Mouse (Mus musculus): ENCODE measurements at regions not wholly inside any gene's neighbourhood (a gene's known extent, or its start where the extent isn't known, plus 50 kb on each side); places are given as distances from the start of the nearest gene placed in this dataset.
A peak's percentile ranks its signal among the peaks of the same experiment; 100 is the strongest.

- no peak overlapping the region for H3K4me3 ChIP-seq (replicated peaks; ENCODE audit: low read depth, low read length)
- no peak overlapping the region for H3K9ac ChIP-seq (ENCODE audit: low read depth, low read length)
- no peaks in the 10 kb centered on the region for H3K27me3 ChIP-seq (ENCODE audit: insufficient read depth, low read length)
- no peak overlapping the region for H3K4me2 ChIP-seq (ENCODE audit: low read length)
- 52% methylated on average over 4 of the region's 4 CpGs for WGBS
- TF ChIP-seq CTCF (IDR thresholded peaks at IDR 0.05; ENCODE audit: low read depth), result no peak
- H3K9me3 ChIP-seq (replicated peaks; ENCODE audit: low read length), result no peaks in the 10 kb centered on the region
- H3K36me3 ChIP-seq (ENCODE audit: insufficient read depth, low read length), result no peaks in the 10 kb centered on the region
- ATAC-seq (replicated peaks; ENCODE audit: low FRiP score, low read depth) (no peak), DNase-seq (ENCODE audit: low spot score) (peak; percentile 40)
- H3K4me1 ChIP-seq (replicated peaks; ENCODE audit: insufficient read depth, low read length), result no peaks in the 10 kb centered on the region
- H3K27ac ChIP-seq, result no peak overlapping the region
These were observed 1325.2 kb upstream of the Lrrc6 start for GRCm38 (mm10) chr15:67825796-67826484.

DNA sequence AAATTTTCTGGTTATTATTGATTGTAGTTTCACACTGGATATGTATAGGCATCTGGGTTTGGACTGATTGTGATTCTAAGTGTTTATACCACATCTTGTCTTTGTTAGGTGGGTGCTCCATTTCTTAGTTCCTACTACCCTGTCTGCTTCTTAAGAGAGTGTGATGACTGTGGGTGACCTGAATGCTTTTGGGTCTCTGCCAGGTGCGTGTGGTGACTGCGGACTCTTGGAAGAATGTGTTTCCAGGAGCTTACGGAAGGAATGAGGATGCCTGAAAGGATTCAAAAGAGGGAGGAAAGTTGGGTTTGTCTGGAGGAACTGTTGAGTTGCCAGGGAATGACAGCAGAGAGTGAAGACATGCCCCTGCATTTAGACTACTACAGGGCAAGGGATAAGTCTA is 1322.5 kb upstream of the Lrrc6 start:
- no peak overlapping the region for H3K27ac ChIP-seq
- 80% methylated on average over 3 of the region's 3 CpGs for WGBS
- H3K4me1 ChIP-seq (replicated peaks; ENCODE audit: insufficient read depth, low read length), result no peaks in the 10 kb centered on the region
- no peak for ATAC-seq (replicated peaks; ENCODE audit: low FRiP score, low read depth)
- TF ChIP-seq CTCF (IDR thresholded peaks at IDR 0.05; ENCODE audit: low read depth), result no peak
- no peaks in the 10 kb centered on the region for H3K36me3 ChIP-seq (ENCODE audit: insufficient read depth, low read length)
- H3K9ac ChIP-seq (ENCODE audit: low read depth, low read length), result no peak overlapping the region
- DNase-seq (ENCODE audit: low spot score), result no peak
- no peaks in the 10 kb centered on the region for H3K27me3 ChIP-seq (ENCODE audit: insufficient read depth, low read length)
- H3K4me3 ChIP-seq (replicated peaks; ENCODE audit: low read depth, low read length), result no peak overlapping the region
- H3K9me3 ChIP-seq (replicated peaks; ENCODE audit: low read length), result no peaks in the 10 kb centered on the region
- no peak overlapping the region for H3K4me2 ChIP-seq (ENCODE audit: low read length)

- no peak for TF ChIP-seq CTCF (IDR thresholded peaks at IDR 0.05; ENCODE audit: low read depth)
- ATAC-seq (replicated peaks; ENCODE audit: low FRiP score, low read depth) (no peak), DNase-seq (ENCODE audit: low spot score) (no peak)
- Histone ChIP-seq H3K4me1 (replicated peaks; ENCODE audit: insufficient read depth, low read length) (no peaks in the 10 kb centered on the region), H3K9ac (ENCODE audit: low read depth, low read length) (no peak overlapping the region), H3K9me3 (replicated peaks; ENCODE audit: low read length) (no peaks in the 10 kb centered on the region), H3K4me3 (replicated peaks; ENCODE audit: low read depth, low read length) (no peak overlapping the region), H3K36me3 (ENCODE audit: insufficient read depth, low read length) (no peaks in the 10 kb centered on the region), H3K27ac (no peak overlapping the region), H3K4me2 (ENCODE audit: low read length) (no peak overlapping the region), H3K27me3 (ENCODE audit: insufficient read depth, low read length) (no peaks in the 10 kb centered on the region)
- 44% methylated on average over 1 of the region's 1 CpGs for WGBS
These were observed 1299.2 kb upstream of the Lrrc6 start for GRCm38 (mm10) chr15:67799871-67800270.

DNA sequence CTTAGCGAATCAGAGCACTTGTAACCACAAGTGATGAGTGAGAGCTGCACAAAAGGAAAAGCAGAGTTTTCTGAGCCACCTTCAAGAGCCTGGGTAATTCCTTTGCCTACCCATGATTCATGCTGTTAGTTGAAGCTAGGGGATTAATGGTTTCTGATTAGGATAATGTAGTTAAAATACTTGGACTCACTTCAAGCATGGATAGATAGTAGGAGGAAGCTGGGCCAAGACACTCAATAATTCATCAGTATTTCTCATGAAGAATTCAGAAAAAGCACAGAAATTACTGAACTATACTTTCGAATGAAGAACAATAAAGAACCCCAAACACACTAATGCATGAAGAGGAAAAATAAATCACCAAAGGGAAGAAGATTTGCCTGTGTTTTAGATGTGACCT is 1294.9 kb upstream of the Lrrc6 start:
- ATAC-seq (replicated peaks; ENCODE audit: low FRiP score, low read depth), result no peak
- no peak for DNase-seq (ENCODE audit: low spot score)
- WGBS, result 74% methylated on average over 2 of the region's 2 CpGs
- no peak overlapping the region for H3K27ac ChIP-seq
- H3K4me2 ChIP-seq (ENCODE audit: low read length), result no peak overlapping the region
- H3K27me3 ChIP-seq (ENCODE audit: insufficient read depth, low read length), result no peaks in the 10 kb centered on the region
- H3K9ac ChIP-seq (ENCODE audit: low read depth, low read length), result no peak overlapping the region
- no peaks in the 10 kb centered on the region for H3K4me1 ChIP-seq (replicated peaks; ENCODE audit: insufficient read depth, low read length)
- no peak for TF ChIP-seq CTCF (IDR thresholded peaks at IDR 0.05; ENCODE audit: low read depth)
- no peaks in the 10 kb centered on the region for H3K36me3 ChIP-seq (ENCODE audit: insufficient read depth, low read length)
- no peaks in the 10 kb centered on the region for H3K9me3 ChIP-seq (replicated peaks; ENCODE audit: low read length)
- no peak overlapping the region for H3K4me3 ChIP-seq (replicated peaks; ENCODE audit: low read depth, low read length)

GRCm38 (mm10) chr15:67792822-67793221 is 1292.1 kb upstream of the Lrrc6 start:
- H3K36me3 ChIP-seq (ENCODE audit: insufficient read depth, low read length), result no peaks in the 10 kb centered on the region
- no peak overlapping the region for H3K4me2 ChIP-seq (ENCODE audit: low read length)
- H3K27me3 ChIP-seq (ENCODE audit: insufficient read depth, low read length), result no peaks in the 10 kb centered on the region
- DNase-seq (ENCODE audit: low spot score) (no peak), ATAC-seq (replicated peaks; ENCODE audit: low FRiP score, low read depth) (no peak)
- TF ChIP-seq CTCF (IDR thresholded peaks at IDR 0.05; ENCODE audit: low read depth), result no peak
- no peaks in the 10 kb centered on the region for H3K9me3 ChIP-seq (replicated peaks; ENCODE audit: low read length)
- H3K9ac ChIP-seq (ENCODE audit: low read depth, low read length), result no peak overlapping the region
- H3K4me3 ChIP-seq (replicated peaks; ENCODE audit: low read depth, low read length), result no peak overlapping the region
- no peak overlapping the region for H3K27ac ChIP-seq
- H3K4me1 ChIP-seq (replicated peaks; ENCODE audit: insufficient read depth, low read length), result no peaks in the 10 kb centered on the region

- ATAC-seq (replicated peaks; ENCODE audit: low FRiP score, low read depth) (no peak), DNase-seq (ENCODE audit: low spot score) (peak; percentile 19)
- no peak overlapping the region for H3K27ac ChIP-seq
- TF ChIP-seq CTCF (IDR thresholded peaks at IDR 0.05; ENCODE audit: low read depth), result no peak
- no peak overlapping the region for H3K9ac ChIP-seq (ENCODE audit: low read depth, low read length)
- no peak overlapping the region for H3K4me2 ChIP-seq (ENCODE audit: low read length)
- H3K36me3 ChIP-seq (ENCODE audit: insufficient read depth, low read length), result no peaks in the 10 kb centered on the region
- H3K9me3 ChIP-seq (replicated peaks; ENCODE audit: low read length), result no peaks in the 10 kb centered on the region
- no peaks in the 10 kb centered on the region for H3K27me3 ChIP-seq (ENCODE audit: insufficient read depth, low read length)
- 0 out of 2 replicates have a peak, but pooled peaks cover 4% of the 10 kb centered on the region for H3K4me1 ChIP-seq (replicated peaks; ENCODE audit: insufficient read depth, low read length)
- no peak overlapping the region for H3K4me3 ChIP-seq (replicated peaks; ENCODE audit: low read depth, low read length)
These were observed 1287.9 kb upstream of the Lrrc6 start for GRCm38 (mm10) chr15:67788587-67788986.

- no peak for ATAC-seq (replicated peaks; ENCODE audit: low FRiP score, low read depth)
- H3K4me3 ChIP-seq (replicated peaks; ENCODE audit: low read depth, low read length), result no peak overlapping the region
- no peaks in the 10 kb centered on the region for H3K36me3 ChIP-seq (ENCODE audit: insufficient read depth, low read length)
- H3K4me1 ChIP-seq (replicated peaks; ENCODE audit: insufficient read depth, low read length), result 0 out of 2 replicates have a peak, but pooled peaks cover 4% of the 10 kb centered on the region
- no peak overlapping the region for H3K4me2 ChIP-seq (ENCODE audit: low read length)
- H3K27ac ChIP-seq, result no peak overlapping the region
- H3K27me3 ChIP-seq (ENCODE audit: insufficient read depth, low read length), result no peaks in the 10 kb centered on the region
- H3K9me3 ChIP-seq (replicated peaks; ENCODE audit: low read length), result no peaks in the 10 kb centered on the region
- no peak for TF ChIP-seq CTCF (IDR thresholded peaks at IDR 0.05; ENCODE audit: low read depth)
- DNase-seq (ENCODE audit: low spot score), result peak; percentile 24
- no peak overlapping the region for H3K9ac ChIP-seq (ENCODE audit: low read depth, low read length)
- WGBS, result 21% methylated on average over 2 of the region's 2 CpGs
These were observed 1284.9 kb upstream of the Lrrc6 start for GRCm38 (mm10) chr15:67785583-67785982.
